Mouse (Mus musculus): ENCODE measurements around the gene Nup210l. TPM values are rescaled to one million over a fixed set of nuclear protein-coding genes. Genes with fewer than 3 reads are reported as not detected.

Nup210l gene
- polyA plus RNA-seq, 1 experiment from 2014 or later = 0.76 TPM

DNA sequence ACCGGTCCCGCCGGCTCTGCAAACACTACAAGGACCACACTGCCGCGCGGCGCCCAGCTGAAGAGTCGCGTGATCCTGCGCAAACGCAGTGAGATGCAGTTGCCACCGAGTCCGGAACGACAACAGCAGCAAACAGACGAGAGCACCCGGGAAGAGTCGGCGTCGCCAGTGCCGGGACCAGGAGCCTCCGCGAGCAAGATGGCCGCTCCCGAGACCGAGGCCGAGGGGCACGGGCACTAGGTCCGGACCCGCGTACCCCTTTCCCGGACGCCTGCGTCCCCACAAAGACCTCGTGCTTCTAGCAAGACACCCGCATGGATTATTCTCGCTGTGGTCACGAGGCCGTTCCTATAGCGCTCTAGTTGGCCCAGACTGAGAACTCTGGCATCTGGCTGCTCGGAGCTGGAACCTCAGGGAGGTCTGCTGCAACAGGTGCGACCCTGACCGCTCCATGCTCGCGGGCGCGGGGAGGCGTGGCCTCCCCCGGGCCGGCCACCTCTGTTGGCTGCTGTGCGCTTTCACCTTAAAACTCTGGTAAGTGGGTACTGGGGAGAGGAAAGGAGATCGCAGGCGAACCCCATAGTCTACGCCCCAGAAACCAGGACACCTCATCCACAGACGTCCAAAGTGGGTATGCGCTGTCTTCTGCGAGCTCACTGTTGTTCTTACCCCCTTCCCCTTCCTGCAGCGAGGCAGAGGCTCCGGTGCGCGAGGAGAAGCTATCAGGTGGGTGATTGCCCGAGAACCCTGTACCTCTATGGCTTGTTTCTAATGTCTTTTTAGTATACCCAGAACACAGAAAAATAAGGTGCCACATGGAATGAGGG is 127.8 kb downstream of the Nup210l start, which contains the start of gene Jtb:
Gene Jtb, plus strand, starts transcription at position 91 of the 827 bp plus-strand sequence.
- Histone ChIP-seq H3K4me1 (ENCODE audit: control insufficient read depth, insufficient read depth, low read length) (0 out of 2 replicates have a peak, but pooled peaks cover 3% of the 10 kb centered on the region), H3K36me3 (ENCODE audit: control insufficient read depth, insufficient read depth, low read length) (peaks cover 28% of the 10 kb centered on the region), H3K4me3 (ENCODE audit: low read length) (peak within 1 kb of the TSS; percentile 69), H3K9ac (ENCODE audit: low read depth, low read length) (peak within 1 kb of the TSS; percentile 86), H3K9me3 (ENCODE audit: control insufficient read depth, low read length) (no peaks in the 10 kb centered on the region), H3K27me3 (ENCODE audit: control insufficient read depth, insufficient read depth, low read length) (no peaks in the 10 kb centered on the region), H3K4me2 (replicated peaks; ENCODE audit: low read depth, low read length) (peak within 1 kb of the TSS; percentile 53), H3K27ac (ENCODE audit: low read depth, low read length) (peak within 1 kb of the TSS; percentile 92)
- WGBS = under 1% methylated on average over 61 of the region's 61 CpGs
- peak; percentile 96 for ATAC-seq (ENCODE audit: low FRiP score, low TSS enrichment)

DNA sequence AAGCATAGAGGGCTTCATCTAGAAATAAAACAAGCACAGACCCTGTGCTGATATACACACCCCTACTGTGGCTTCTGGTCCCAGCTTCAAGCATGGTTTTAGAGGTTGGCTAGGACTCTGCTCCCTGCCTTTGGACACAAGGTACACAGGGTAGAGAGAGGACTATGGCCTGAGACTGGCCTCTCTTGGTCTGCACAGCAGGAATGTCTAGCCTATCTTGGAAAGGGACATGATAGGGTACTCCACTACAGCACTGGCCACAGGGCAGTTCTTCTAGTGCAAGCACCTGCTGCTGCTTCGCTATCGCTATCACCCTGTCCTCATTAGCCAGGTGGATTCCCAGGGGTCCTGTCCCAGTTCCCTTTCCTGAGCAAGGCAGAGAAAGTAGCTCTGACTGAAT is 137.3 kb downstream of the Nup210l start:
- WGBS = 96% methylated on average over 2 of the region's 2 CpGs
- no peak for ATAC-seq (ENCODE audit: low FRiP score, low TSS enrichment)
- Histone ChIP-seq H3K9me3 (ENCODE audit: control insufficient read depth, low read length) (no peaks in the 10 kb centered on the region), H3K27ac (ENCODE audit: low read depth, low read length) (no peak overlapping the region), H3K36me3 (ENCODE audit: control insufficient read depth, insufficient read depth, low read length) (peaks cover 6% of the 10 kb centered on the region; the same call in 1 of the 2 replicates), H3K4me3 (ENCODE audit: low read length) (no peak overlapping the region), H3K4me2 (replicated peaks; ENCODE audit: low read depth, low read length) (no peak overlapping the region), H3K27me3 (ENCODE audit: control insufficient read depth, insufficient read depth, low read length) (no peaks in the 10 kb centered on the region), H3K9ac (ENCODE audit: low read depth, low read length) (no peak overlapping the region), H3K4me1 (ENCODE audit: control insufficient read depth, insufficient read depth, low read length) (peaks cover 13% of the 10 kb centered on the region; the same call in 1 of the 2 replicates)

DNA sequence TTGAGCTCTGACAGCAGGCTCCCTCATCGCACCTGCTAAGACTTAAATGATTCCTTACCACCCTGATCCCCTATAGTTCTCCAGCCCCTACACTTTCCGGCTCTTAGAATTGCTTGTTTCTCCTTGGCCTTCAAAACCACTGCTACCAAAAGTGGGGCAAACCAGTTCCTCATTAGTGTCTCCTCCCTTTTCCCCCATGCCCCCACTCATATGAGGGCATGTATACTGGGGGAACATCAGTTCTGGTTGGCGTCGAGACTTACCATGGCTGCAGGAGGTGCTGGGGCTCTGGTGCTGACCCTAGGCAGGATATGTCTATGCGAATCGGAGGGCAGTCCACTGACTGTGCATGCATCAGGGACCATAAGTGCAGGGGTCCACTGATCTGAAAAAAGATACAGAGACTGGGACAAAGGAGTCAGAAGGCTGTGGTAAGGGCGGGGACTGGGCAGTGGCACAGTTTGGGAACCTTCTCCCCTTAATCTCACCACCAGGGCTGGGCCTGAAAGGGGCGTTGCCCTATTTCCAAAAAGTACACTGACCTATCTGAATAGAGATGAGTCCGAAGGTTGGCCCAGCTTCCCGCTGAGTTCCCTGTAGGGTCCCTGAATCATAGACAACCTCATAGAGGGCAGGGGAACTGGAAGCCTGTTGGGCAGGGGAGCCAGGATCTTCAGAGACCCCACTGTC is 137.9 kb downstream of the Nup210l start:
- peaks cover 2% of the 10 kb centered on the region; the same call in 1 of the 2 replicates for H3K36me3 ChIP-seq (ENCODE audit: control insufficient read depth, insufficient read depth, low read length)
- no peak overlapping the region for H3K4me3 ChIP-seq (ENCODE audit: low read length)
- no peak overlapping the region for H3K9ac ChIP-seq (ENCODE audit: low read depth, low read length)
- H3K27ac ChIP-seq (ENCODE audit: low read depth, low read length) = no peak overlapping the region
- no peak for ATAC-seq (ENCODE audit: low FRiP score, low TSS enrichment)
- 86% methylated on average over 10 of the region's 10 CpGs for WGBS
- no peaks in the 10 kb centered on the region for H3K27me3 ChIP-seq (ENCODE audit: control insufficient read depth, insufficient read depth, low read length)
- H3K4me2 ChIP-seq (replicated peaks; ENCODE audit: low read depth, low read length) = no peak overlapping the region
- peaks cover 13% of the 10 kb centered on the region; the same call in 1 of the 2 replicates for H3K4me1 ChIP-seq (ENCODE audit: control insufficient read depth, insufficient read depth, low read length)
- H3K9me3 ChIP-seq (ENCODE audit: control insufficient read depth, low read length) = no peaks in the 10 kb centered on the region

DNA sequence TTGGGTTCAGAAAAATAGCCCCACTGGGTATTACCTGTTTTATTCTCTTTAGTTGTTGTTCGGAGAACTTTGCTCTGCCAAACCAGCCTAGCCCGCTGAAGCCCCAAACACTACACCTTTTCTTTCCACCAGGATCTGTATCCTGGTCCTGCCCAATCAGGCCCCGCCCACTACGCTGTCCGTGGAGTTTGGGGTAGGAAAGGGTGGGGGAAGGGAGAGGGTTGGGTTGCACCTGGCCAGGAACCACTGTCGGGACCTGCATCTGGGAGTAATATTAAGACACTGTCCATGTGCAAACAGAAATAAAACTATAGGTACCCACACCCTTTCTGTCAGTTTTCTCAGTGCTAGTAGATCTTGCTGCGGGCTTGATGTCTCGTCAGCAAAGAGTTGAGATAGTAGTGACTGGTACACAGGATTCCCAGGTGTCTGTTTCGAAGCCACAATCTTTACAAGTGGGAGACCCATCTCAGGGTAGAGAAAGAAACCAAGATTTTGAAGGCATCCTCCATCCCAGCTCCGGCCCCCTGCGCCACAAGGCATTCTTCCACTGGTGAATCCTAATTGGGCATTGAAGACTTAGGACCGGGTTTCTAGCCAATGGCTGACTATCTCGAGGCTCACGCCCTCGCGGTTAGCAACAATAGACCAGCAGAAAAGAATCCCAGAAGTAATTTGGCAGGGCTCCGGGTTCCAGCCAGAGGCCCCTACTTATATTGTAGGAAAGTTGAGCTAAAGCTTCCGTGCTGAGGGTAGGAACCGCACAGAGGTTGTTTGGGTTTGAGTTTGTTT is 139.2 kb downstream of the Nup210l start, which contains the start of gene Creb3l4:
Gene Creb3l4, minus strand, starts transcription at position 529 of the 792 bp plus-strand sequence.
- 3% methylated on average over 19 of the region's 19 CpGs for WGBS
- Histone ChIP-seq H3K9me3 (ENCODE audit: control insufficient read depth, low read length) (no peaks in the 10 kb centered on the region), H3K4me2 (replicated peaks; ENCODE audit: low read depth, low read length) (peak within 1 kb of the TSS; percentile 78), H3K4me3 (ENCODE audit: low read length) (peak within 1 kb of the TSS; percentile 40), H3K36me3 (ENCODE audit: control insufficient read depth, insufficient read depth, low read length) (no peaks in the 10 kb centered on the region), H3K27ac (ENCODE audit: low read depth, low read length) (peak within 1 kb of the TSS; percentile 61; the same call in 1 of the 2 replicates), H3K27me3 (ENCODE audit: control insufficient read depth, insufficient read depth, low read length) (no peaks in the 10 kb centered on the region), H3K9ac (ENCODE audit: low read depth, low read length) (peak within 1 kb of the TSS; percentile 47), H3K4me1 (ENCODE audit: control insufficient read depth, insufficient read depth, low read length) (peaks cover 17% of the 10 kb centered on the region; the same call in 1 of the 2 replicates)
- peak; percentile 66 for ATAC-seq (ENCODE audit: low FRiP score, low TSS enrichment)

DNA sequence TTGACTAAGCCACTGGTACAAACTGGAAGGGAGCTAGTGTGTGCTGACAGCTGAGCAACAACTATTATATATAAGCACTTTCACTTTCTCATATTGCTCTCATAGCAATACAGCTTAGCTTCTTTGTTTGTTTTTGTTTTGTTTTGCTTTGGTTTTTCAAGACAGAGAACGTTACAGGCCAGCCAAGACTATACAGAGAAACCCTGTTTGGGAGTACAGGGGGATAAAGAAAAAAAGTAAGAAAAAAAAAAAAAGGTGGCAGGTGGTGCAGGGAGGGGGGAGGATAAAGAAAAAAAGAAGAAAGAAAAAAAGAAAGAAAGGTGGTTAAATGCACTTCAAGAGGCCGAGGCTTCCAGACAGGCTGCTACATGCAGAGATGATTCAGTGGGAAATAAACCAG is 141.5 kb downstream of the Nup210l start:
- no peak overlapping the region for H3K4me2 ChIP-seq (replicated peaks; ENCODE audit: low read depth, low read length)
- WGBS = 69% methylated on average over 2 of the region's 2 CpGs
- H3K9ac ChIP-seq (ENCODE audit: low read depth, low read length) = no peak overlapping the region

DNA sequence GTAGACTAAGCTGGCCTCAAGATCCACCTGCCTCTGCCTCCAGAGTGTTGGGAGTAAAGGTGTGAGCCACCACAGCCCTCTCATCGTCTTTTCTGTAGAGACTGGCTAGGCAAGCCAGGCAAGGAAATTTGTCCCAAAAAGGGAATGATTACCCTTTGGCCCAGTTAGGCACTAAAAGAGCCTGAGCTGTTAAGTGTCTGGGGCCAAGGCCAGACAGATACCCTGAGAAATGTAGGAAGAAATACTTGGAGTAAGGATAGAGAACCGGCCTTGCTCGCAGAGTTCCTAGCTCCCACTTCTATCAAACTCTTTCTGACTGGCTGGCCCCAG is 143.7 kb downstream of the Nup210l start:
- H3K36me3 ChIP-seq (ENCODE audit: control insufficient read depth, insufficient read depth, low read length) = peaks cover 21% of the 10 kb centered on the region
- H3K4me3 ChIP-seq (ENCODE audit: low read length) = peak overlapping the region; percentile 64
- peak overlapping the region; percentile 68 for H3K9ac ChIP-seq (ENCODE audit: low read depth, low read length)
- H3K4me1 ChIP-seq (ENCODE audit: control insufficient read depth, insufficient read depth, low read length) = peaks cover 22% of the 10 kb centered on the region
- peak overlapping the region; percentile 77 for H3K4me2 ChIP-seq (replicated peaks; ENCODE audit: low read depth, low read length)
- ATAC-seq (ENCODE audit: low FRiP score, low TSS enrichment) = no peak; the same call in 1 of the 2 replicates
- no peaks in the 10 kb centered on the region for H3K27me3 ChIP-seq (ENCODE audit: control insufficient read depth, insufficient read depth, low read length)
- 0% methylated on average over 3 of the region's 3 CpGs for WGBS
- H3K27ac ChIP-seq (ENCODE audit: low read depth, low read length) = peak overlapping the region; percentile 94
- H3K9me3 ChIP-seq (ENCODE audit: control insufficient read depth, low read length) = no peaks in the 10 kb centered on the region

More for the DNA sequence above, 141.5 kb downstream of the Nup210l start:
- H3K9me3 ChIP-seq (ENCODE audit: control insufficient read depth, low read length) = no peaks in the 10 kb centered on the region
- no peaks in the 10 kb centered on the region for H3K27me3 ChIP-seq (ENCODE audit: control insufficient read depth, insufficient read depth, low read length)
- H3K4me3 ChIP-seq (ENCODE audit: low read length) = no peak overlapping the region
- no peak overlapping the region for H3K27ac ChIP-seq (ENCODE audit: low read depth, low read length)
- H3K4me1 ChIP-seq (ENCODE audit: control insufficient read depth, insufficient read depth, low read length) = peaks cover 23% of the 10 kb centered on the region
- H3K36me3 ChIP-seq (ENCODE audit: control insufficient read depth, insufficient read depth, low read length) = peaks cover 8% of the 10 kb centered on the region; the same call in 1 of the 2 replicates
- ATAC-seq (ENCODE audit: low FRiP score, low TSS enrichment) = no peak

DNA sequence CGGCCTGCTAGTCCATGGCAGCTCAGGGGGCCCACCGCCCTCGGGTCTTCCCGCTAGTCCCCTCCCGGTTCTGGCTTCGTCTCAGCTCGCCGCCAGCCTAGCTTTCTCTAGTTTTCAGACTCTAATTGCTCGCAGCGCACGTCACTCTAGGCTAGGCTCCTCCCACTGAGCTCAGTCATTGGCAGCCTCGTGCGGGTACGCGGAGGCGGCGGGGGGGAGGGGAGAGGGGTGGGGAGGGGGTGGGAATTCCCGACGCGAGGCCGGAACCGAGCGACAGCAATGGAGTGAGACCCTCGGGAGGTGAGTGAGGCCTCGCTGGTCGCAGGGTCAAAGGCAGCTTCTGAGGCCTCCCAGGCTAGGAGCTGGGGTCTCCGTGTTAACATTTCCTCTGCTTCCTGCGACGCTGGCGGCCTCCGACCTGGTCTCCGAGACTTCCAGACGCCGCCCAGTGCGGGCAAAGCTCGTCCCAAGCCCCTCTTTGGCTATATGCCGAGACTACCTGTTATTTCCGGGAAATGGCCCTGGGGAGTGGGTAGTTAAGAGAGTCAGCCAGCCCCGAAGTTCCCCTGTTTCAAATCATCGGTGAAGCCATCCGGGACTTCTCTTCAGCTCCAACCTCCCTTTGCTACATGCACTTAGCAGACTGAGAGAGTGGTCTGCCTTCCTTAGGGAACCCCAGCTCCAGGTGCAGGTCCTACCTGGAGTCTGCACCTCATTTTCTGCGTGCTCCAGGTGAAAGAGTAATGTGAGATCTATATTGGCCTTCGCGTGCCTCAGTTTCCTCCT is 144.2 kb downstream of the Nup210l start, which contains the start of gene Slc39a1:
Gene Slc39a1, plus strand, starts transcription at position 213 of the 786 bp plus-strand sequence.
- WGBS = under 1% methylated on average over 40 of the region's 44 CpGs

DNA sequence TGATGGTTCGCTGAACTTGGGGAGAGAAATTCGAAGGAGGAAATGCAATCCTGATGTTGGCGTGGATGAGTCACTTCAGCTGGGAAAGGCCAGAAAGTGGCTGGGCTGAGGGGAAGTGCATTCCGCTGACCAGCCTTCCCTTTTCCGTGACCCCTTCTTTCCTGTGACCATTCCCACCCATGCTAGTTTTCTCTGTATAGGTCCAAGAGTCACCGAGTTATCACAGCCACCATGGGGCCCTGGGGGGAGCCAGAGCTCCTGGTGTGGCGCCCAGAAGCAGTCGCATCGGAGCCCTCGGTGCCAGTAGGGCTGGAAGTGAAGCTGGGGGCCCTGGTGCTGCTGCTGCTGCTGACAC is 144.8 kb downstream of the Nup210l start:
- peak overlapping the region; percentile 77 for H3K4me2 ChIP-seq (replicated peaks; ENCODE audit: low read depth, low read length)
- H3K36me3 ChIP-seq (ENCODE audit: control insufficient read depth, insufficient read depth, low read length) = peaks cover 21% of the 10 kb centered on the region
- peak overlapping the region; percentile 89 for H3K27ac ChIP-seq (ENCODE audit: low read depth, low read length)
- peaks cover 11% of the 10 kb centered on the region for H3K4me1 ChIP-seq (ENCODE audit: control insufficient read depth, insufficient read depth, low read length)
- H3K4me3 ChIP-seq (ENCODE audit: low read length) = peak overlapping the region; percentile 64
- H3K27me3 ChIP-seq (ENCODE audit: control insufficient read depth, insufficient read depth, low read length) = no peaks in the 10 kb centered on the region
- ATAC-seq (ENCODE audit: low FRiP score, low TSS enrichment) = 0 out of 2 replicates have a peak, but pooled peaks have one; percentile 2
- WGBS = 4% methylated on average over 10 of the region's 10 CpGs
- H3K9ac ChIP-seq (ENCODE audit: low read depth, low read length) = peak overlapping the region; percentile 68
- H3K9me3 ChIP-seq (ENCODE audit: control insufficient read depth, low read length) = no peaks in the 10 kb centered on the region

More for the DNA sequence above, 144.2 kb downstream of the Nup210l start, which contains the start of gene Slc39a1:
- H3K27ac ChIP-seq (ENCODE audit: low read depth, low read length) = peak within 1 kb of the TSS; percentile 94
- peaks cover 16% of the 10 kb centered on the region for H3K4me1 ChIP-seq (ENCODE audit: control insufficient read depth, insufficient read depth, low read length)
- peaks cover 21% of the 10 kb centered on the region for H3K36me3 ChIP-seq (ENCODE audit: control insufficient read depth, insufficient read depth, low read length)
- no peaks in the 10 kb centered on the region for H3K9me3 ChIP-seq (ENCODE audit: control insufficient read depth, low read length)
- peak within 1 kb of the TSS; percentile 68 for H3K9ac ChIP-seq (ENCODE audit: low read depth, low read length)
- peak; percentile 96 for ATAC-seq (ENCODE audit: low FRiP score, low TSS enrichment)
- H3K4me3 ChIP-seq (ENCODE audit: low read length) = peak within 1 kb of the TSS; percentile 64
- H3K4me2 ChIP-seq (replicated peaks; ENCODE audit: low read depth, low read length) = peak within 1 kb of the TSS; percentile 77
- H3K27me3 ChIP-seq (ENCODE audit: control insufficient read depth, insufficient read depth, low read length) = no peaks in the 10 kb centered on the region

All from kidney, embryonic 14.5 days (tissue).